Mouse (Mus musculus): ENCODE data around the gene Rassf1.
"Not testable (repeated sequence)": the region's sequence is repeated elsewhere in the genome, so short reads cannot be mapped to it uniquely, and the experiment has no call there.

Gene Rassf1

GRCm38 (mm10) chr9:107563029-107563581 lies 11.8 kb downstream of the Rassf1 start, which contains the start of gene Tusc2:
Gene Tusc2, plus strand, starts transcription at chr9:107563255.
- peak; percentile 87 for DNase-seq (ENCODE audit: low spot score)

- DNase-seq (ENCODE audit: low spot score), result not testable (repeated sequence)
Measured at GRCm38 (mm10) chr9:107565556-107565955, 14.2 kb downstream of the Rassf1 start.

DNA sequence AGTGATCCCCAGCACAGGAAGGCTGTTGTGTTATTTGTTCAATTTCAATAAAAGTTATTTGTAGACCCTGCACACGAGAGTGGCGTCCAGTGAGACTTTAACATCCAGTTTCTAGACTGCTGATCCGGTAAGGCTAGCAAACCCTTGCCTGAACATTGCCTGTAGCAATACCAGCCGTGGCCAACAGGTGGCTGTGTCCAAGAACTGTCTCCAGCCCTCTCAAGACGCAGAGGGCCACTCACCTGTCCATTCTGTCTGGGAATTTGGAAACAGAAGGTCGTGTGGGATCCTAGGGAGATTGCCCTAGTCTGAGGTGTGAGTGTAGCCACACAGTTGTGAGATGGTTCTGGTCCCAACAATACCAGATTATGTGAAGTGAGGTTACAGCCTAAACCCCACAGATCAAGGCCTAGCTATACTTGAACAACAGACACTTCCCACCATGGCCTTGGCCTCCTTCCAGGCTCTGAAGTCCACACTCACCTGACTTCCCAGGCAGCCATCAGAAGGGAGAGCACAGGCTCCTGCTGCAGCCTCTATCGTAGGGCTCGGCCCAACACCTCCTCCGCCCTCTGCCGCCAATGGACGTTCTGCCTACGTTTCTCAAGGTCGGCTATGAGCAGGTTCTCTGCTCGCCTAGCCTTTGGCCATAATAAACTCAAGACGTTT lies 14.8 kb downstream of the Rassf1 start:
- DNase-seq (ENCODE audit: low spot score), result peak; percentile 82

- no peak for DNase-seq (ENCODE audit: low spot score)
Measured at GRCm38 (mm10) chr9:107566855-107567254, 15.5 kb downstream of the Rassf1 start.

GRCm38 (mm10) chr9:107567702-107568319 lies 16.5 kb downstream of the Rassf1 start, which contains the start of gene Hyal2:
Gene Hyal2, plus strand, starts transcription at chr9:107567945.
- DNase-seq (ENCODE audit: low spot score), result no peak

GRCm38 (mm10) chr9:107568331-107569261 lies 17.2 kb downstream of the Rassf1 start:
- DNase-seq (ENCODE audit: low spot score), result peak; percentile 79

- DNase-seq (ENCODE audit: low spot score), result no peak
Measured at GRCm38 (mm10) chr9:107569270-107569669, 17.9 kb downstream of the Rassf1 start.

- no peak for DNase-seq (ENCODE audit: low spot score)
Measured at GRCm38 (mm10) chr9:107570016-107570415, 18.7 kb downstream of the Rassf1 start.

GRCm38 (mm10) chr9:107570845-107571244 lies 19.5 kb downstream of the Rassf1 start:
- DNase-seq (ENCODE audit: low spot score), result no peak

DNA sequence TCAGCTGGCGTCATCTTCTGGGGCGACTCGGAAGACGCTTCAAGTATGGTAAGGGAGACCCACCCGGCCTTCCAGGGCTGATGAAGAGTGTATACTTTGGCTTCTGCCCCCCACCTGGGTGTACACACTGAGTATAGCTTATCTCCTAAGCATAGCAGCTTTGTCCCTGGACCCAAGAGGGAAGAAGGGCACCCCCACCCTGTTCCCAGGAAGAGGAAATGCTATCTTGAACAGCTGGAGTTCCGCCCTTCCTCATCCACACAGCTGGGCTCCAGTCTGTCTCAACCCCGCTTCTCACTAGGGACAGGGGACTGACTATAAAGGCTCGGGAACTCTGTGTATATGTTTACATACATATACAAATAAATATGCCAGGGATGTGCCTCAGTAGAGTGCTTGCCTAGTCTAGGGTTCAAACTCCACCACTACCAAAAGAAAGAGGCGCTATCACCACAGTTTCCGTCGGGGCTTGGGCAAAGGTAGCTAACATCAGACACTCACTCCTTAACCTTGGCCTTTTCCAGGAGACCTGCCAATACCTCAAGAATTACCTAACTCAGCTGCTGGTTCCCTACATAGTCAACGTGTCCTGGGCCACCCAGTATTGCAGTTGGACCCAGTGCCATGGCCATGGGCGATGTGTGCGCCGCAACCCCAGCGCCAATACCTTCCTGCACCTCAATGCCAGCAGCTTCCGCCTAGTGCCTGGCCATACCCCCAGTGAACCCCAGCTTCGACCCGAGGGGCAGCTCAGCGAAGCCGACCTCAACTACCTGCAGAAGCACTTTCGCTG lies 20.4 kb downstream of the Rassf1 start:
- DNase-seq (ENCODE audit: low spot score), result no peak

DNA sequence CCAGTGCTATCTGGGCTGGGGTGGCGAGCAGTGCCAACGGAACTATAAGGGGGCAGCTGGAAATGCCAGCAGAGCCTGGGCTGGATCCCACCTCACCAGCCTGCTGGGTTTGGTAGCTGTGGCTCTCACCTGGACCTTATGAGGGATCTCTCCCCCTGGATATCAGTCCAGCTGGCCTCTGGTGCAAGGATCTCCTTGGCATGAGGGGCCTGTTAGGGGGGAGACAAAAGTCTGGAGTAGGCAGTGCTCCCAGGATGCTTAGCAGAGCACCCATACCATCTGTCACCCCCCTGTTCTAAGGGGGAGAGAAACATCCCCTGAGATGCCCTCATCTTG lies 20.9 kb downstream of the Rassf1 start:
- no peak for DNase-seq (ENCODE audit: low spot score)

DNA sequence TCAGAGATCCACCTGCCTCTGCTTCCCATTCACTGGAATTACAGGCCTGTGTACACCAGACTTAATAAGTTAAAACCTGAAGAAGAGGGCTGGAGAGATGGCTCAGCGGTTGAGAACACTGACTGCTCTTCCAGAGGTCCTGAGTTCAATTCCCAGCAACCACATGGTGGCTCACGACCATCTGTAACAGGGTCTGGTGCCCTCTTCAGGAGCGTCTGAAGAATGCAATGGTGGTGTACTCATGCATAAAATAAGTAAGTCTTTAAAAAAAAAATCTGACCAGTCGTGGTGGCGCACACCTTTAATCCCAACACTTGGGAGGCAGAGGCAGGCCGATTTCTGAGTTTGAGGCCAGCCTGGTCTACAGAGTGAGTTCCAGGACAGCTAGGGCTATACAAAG lies 22.4 kb downstream of the Rassf1 start:
- DNase-seq (ENCODE audit: low spot score), result not testable (repeated sequence)

- no peak for DNase-seq (ENCODE audit: low spot score)
Measured at GRCm38 (mm10) chr9:107575579-107576356, 24.4 kb downstream of the Rassf1 start.

DNA sequence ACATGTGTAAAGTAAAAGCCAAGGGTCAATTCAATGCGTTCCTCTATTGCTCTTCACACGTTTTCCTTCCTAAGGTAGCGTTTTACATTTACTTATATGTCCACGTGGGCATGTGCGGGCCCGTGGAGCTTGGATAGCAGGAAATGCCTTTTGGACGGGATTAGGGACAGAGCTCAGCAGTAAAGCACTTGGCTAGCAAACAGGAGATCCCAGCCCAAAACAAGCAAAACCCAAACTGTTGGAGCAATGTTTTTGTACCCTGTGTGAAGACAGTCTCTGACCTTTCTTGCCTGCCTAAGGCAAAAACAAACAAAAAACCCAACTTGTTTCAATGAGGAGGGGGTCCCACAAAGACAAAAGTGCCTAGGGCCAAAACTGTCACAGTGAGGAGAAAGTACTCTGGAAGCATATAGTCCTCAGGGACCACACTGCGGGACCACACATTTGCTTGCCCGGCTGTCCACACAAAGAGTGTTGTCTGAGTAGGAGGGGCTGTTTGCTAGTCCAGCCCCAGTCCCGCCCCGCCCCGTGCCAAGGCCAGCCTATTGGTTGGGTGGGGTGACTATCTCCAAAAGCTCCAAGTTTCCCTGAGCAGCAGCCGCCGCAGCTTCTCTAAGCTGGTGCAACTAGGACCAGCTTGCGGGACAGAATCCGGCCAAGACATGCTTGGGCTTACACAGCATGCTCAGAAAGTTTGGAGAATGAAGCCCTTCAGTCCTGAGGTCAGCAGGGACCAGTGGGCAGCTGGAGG lies 25.2 kb downstream of the Rassf1 start, which contains the start of gene Hyal1:
Gene Hyal1, plus strand, starts transcription at position 571 of the 751 bp plus-strand sequence.
- DNase-seq (ENCODE audit: low spot score), result peak; percentile 68

- no peak for DNase-seq (ENCODE audit: low spot score)
Measured at GRCm38 (mm10) chr9:107577871-107578270, 26.5 kb downstream of the Rassf1 start.

DNA sequence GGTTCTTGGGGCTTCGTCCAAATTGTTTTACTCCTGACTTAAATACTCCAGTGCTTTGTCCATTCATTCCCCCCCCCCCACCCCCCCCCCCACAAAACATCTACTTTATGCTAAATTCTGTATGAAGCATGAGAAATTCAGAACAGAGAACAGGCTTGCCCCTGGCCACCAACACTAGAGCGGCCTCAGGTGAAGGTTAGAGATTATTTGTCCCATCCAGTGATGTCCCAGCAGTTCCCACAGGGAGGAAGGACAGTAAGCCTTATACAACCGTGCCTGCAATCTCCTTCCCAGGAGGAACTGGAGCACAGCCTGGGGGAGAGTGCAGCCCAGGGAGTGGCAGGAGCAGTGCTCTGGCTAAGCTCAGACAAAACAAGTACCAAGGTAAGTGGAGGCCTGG lies 27.2 kb downstream of the Rassf1 start, which contains the start of gene Naa80:
Gene Naa80, plus strand, starts transcription at position 301 of the 400 bp plus-strand sequence.
- no peak for DNase-seq (ENCODE audit: low spot score)

- no peak for DNase-seq (ENCODE audit: low spot score)
Measured at GRCm38 (mm10) chr9:107579023-107579900, 27.9 kb downstream of the Rassf1 start.

DNA sequence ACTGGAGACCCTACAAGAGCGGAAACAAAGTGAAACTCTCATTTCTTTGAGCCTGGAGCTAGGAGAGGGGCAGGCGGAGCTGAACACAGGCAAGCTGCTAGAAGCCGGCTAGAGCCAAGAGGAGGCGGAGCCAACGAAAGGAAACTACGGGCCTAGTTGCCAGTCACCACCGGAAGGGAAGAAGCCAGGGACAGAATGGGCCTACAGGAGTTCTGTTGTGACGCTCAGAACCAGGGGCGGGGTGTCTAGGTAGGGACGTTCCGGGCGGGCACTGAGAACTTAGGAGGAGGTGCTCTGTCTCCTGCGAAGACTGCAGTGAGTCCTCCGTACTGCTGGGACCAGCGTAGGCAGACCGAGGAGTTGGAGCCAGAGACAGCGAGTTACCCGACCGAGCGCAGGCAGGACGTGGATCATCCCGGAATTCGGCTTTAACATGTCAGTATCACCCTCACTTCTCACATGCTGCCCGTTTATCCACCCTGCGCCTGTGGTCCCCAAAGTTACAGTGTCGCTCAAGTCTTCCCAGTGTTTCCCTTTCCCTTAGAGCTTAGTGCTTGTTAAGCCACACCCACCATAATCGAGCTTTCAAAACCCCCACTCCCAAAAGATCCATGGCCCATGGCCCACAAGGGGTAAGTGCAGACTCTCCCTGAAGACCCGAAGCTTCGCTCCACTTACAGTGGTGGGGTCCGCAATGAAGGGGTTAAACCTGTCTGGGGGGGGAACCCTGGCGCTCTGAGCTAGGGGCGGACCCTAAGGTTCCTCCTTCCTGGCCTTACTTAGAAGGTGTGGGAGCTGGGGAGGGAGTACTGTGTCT lies 29.4 kb downstream of the Rassf1 start, which contains the start of gene Hyal3:
Gene Hyal3, plus strand, starts transcription at position 318 of the 817 bp plus-strand sequence.
- DNase-seq (ENCODE audit: low spot score), result peak; percentile 75

Data from urinary bladder, postnatal 25 days (tissue).